Mouse (Mus musculus) erythroblast, embryonic 14.5 days (primary cell): ENCODE measurements around the gene Pld2. TPM values are rescaled to one million over a fixed set of nuclear protein-coding genes. Genes with fewer than 3 reads are reported as not detected.
"Not testable (repeated sequence)": the region's sequence is repeated elsewhere in the genome, so short reads cannot be mapped to it uniquely, and the experiment has no call there.

Experiments used
- H3K27me3 ChIP-seq: 2 replicates; pipeline ENCODE4 v1.6.1; 2012; ENCODE audit warnings: inconsistent platforms; ENCODE audit not compliant: control insufficient read depth
- H3K36me3 ChIP-seq: 2 replicates; pipeline ENCODE4 v1.6.1; 2012; ENCODE audit warnings: mild to moderate bottlenecking, inconsistent platforms; ENCODE audit not compliant: control insufficient read depth
- H3K4me1 ChIP-seq: 2 replicates; pipeline ENCODE4 v1.6.1; 2012; ENCODE audit warnings: inconsistent platforms; ENCODE audit not compliant: control insufficient read depth
- H3K4me3 ChIP-seq: replicated peaks from 2 replicates; pipeline ENCODE3; 2012; ENCODE audit warnings: moderate library complexity, mild to moderate bottlenecking, inconsistent platforms
- H3K9me3 ChIP-seq: 2 replicates; pipeline ENCODE4 v1.6.1; 2012; ENCODE audit warnings: low read length, inconsistent platforms, mixed read lengths; ENCODE audit not compliant: control insufficient read depth
- GATA1 ChIP-seq: IDR thresholded peaks from 2 replicates; pipeline ENCODE4 v1.6.1; 2012; ENCODE audit warnings: low read length, inconsistent platforms, mixed read lengths
- TAL1 ChIP-seq: IDR thresholded peaks from 3 replicates; pipeline ENCODE4 v1.6.1; 2012; ENCODE audit warnings: low read length, inconsistent platforms, mixed read lengths
- polyA plus RNA-seq: library from polyadenylated mRNA; stranded (reverse); fragments of >175 nt; gene quantifications from 2 replicates; pipeline ENCODE4 v1.2.3, GENCODE M21; 2012

Gene Pld2
- polyA plus RNA-seq, 1 experiment = 0.01 TPM

GRCm38 (mm10) chr11:70511242-70511641 lies 28.6 kb upstream of the Pld2 start:
- Histone ChIP-seq H3K36me3 (no peaks in the 10 kb centered on the region), H3K9me3 (no peaks in the 10 kb centered on the region), H3K4me1 (no peaks in the 10 kb centered on the region), H3K4me3 (no peak overlapping the region), H3K27me3 (peaks cover 27% of the 10 kb centered on the region)
- TF ChIP-seq GATA1 (no peak), TAL1 (no peak)

- Histone ChIP-seq H3K36me3 (no peaks in the 10 kb centered on the region), H3K9me3 (no peaks in the 10 kb centered on the region), H3K4me1 (no peaks in the 10 kb centered on the region), H3K27me3 (peaks cover 27% of the 10 kb centered on the region), H3K4me3 (no peak overlapping the region)
- TF ChIP-seq GATA1 (no peak), TAL1 (no peak)
Measured at GRCm38 (mm10) chr11:70511825-70512224, 28.0 kb upstream of the Pld2 start.

- Histone ChIP-seq H3K36me3 (no peaks in the 10 kb centered on the region), H3K27me3 (peaks cover 24% of the 10 kb centered on the region), H3K4me3 (no peak overlapping the region), H3K4me1 (peaks cover 5% of the 10 kb centered on the region), H3K9me3 (no peaks in the 10 kb centered on the region)
- TF ChIP-seq GATA1 (no peak), TAL1 (no peak)
Measured at GRCm38 (mm10) chr11:70512709-70513342, 27.0 kb upstream of the Pld2 start.

- Histone ChIP-seq H3K36me3 (no peaks in the 10 kb centered on the region), H3K9me3 (no peaks in the 10 kb centered on the region), H3K4me3 (no peak overlapping the region), H3K27me3 (peaks cover 24% of the 10 kb centered on the region), H3K4me1 (peaks cover 12% of the 10 kb centered on the region)
- TF ChIP-seq TAL1 (no peak), GATA1 (no peak)
Measured at GRCm38 (mm10) chr11:70513520-70513919, 26.3 kb upstream of the Pld2 start.

- peaks cover 19% of the 10 kb centered on the region for H3K27me3 ChIP-seq
- no peaks in the 10 kb centered on the region for H3K9me3 ChIP-seq
- no peak for TF ChIP-seq GATA1
- no peak for TF ChIP-seq TAL1
- no peaks in the 10 kb centered on the region for H3K36me3 ChIP-seq
- H3K4me1 ChIP-seq = peaks cover 19% of the 10 kb centered on the region
- no peak within 1 kb of the TSS for H3K4me3 ChIP-seq
Measured at GRCm38 (mm10) chr11:70514288-70514687, 25.6 kb upstream of the Pld2 start, which contains the start of gene Vmo1. Vmo1 (minus strand) TSS chr11:70514616.

GRCm38 (mm10) chr11:70516352-70516751 lies 23.5 kb upstream of the Pld2 start:
- Histone ChIP-seq H3K4me3 (no peak overlapping the region), H3K36me3 (no peaks in the 10 kb centered on the region), H3K27me3 (peaks cover 18% of the 10 kb centered on the region), H3K4me1 (peaks cover 35% of the 10 kb centered on the region), H3K9me3 (no peaks in the 10 kb centered on the region)
- TF ChIP-seq TAL1 (no peak), GATA1 (no peak)

- Histone ChIP-seq H3K9me3 (no peaks in the 10 kb centered on the region), H3K27me3 (peaks cover 20% of the 10 kb centered on the region), H3K36me3 (no peaks in the 10 kb centered on the region), H3K4me1 (peaks cover 35% of the 10 kb centered on the region), H3K4me3 (no peak overlapping the region)
- TF ChIP-seq TAL1 = no peak
- TF ChIP-seq GATA1 = no peak
Measured at GRCm38 (mm10) chr11:70518436-70518835, 21.4 kb upstream of the Pld2 start.

- H3K27me3 ChIP-seq = peaks cover 20% of the 10 kb centered on the region
- H3K4me1 ChIP-seq = peaks cover 35% of the 10 kb centered on the region
- peak within 1 kb of the TSS; percentile 43 for H3K4me3 ChIP-seq
- H3K9me3 ChIP-seq = no peaks in the 10 kb centered on the region
- no peaks in the 10 kb centered on the region for H3K36me3 ChIP-seq
- TF ChIP-seq TAL1 (no peak), GATA1 (no peak)
Measured at GRCm38 (mm10) chr11:70518923-70519322, 20.9 kb upstream of the Pld2 start, which contains the start of gene Gltpd2. Gltpd2 (plus strand) TSS chr11:70519196.

- H3K4me3 ChIP-seq = peak overlapping the region; percentile 43
- H3K27me3 ChIP-seq = peaks cover 18% of the 10 kb centered on the region
- H3K4me1 ChIP-seq = peaks cover 39% of the 10 kb centered on the region
- no peaks in the 10 kb centered on the region for H3K36me3 ChIP-seq
- no peaks in the 10 kb centered on the region for H3K9me3 ChIP-seq
- TF ChIP-seq GATA1 = no peak
- no peak for TF ChIP-seq TAL1
Measured at GRCm38 (mm10) chr11:70520178-70520769, 19.6 kb upstream of the Pld2 start.

- not testable (repeated sequence) for H3K4me3 ChIP-seq, H3K9me3 ChIP-seq
- H3K27me3 ChIP-seq = peaks cover 18% of the 10 kb centered on the region
- H3K4me1 ChIP-seq = peaks cover 45% of the 10 kb centered on the region
- peaks cover 26% of the 10 kb centered on the region for H3K36me3 ChIP-seq
Measured at GRCm38 (mm10) chr11:70523306-70523989, 16.4 kb upstream of the Pld2 start.
